Mouse (Mus musculus): ENCODE data around the gene Trpm4.

DNA sequence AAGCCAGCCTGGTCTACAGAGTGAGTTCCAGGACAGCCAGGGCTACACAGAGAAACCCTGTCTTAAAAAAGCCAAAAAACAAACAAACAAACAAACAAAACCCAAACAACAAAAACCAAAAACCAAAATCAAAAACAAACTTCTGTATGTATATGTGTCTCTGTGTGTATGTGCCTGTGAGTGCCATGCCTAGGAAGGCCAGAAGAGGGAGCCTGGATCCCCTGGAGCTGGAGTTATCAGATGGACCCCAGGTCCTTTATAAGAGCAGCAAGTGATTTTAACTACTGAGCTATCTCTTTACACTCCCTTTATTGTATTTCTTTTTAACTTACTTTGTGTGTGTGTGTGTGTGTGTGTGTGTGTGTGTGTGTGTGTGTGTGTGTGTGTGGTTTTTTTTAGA, 7.8 kb downstream of the Trpm4 start:
- TF ChIP-seq CTCF (IDR thresholded peaks at IDR 0.05; ENCODE audit: borderline replicate concordance, insufficient read depth, low read length) = no peak
- no peak for TF ChIP-seq POLR2A (IDR thresholded peaks at IDR 0.05; ENCODE audit: low read depth, low read length)
